Mouse (Mus musculus): ENCODE data around the gene Ccnt1. TPM values are rescaled to one million over a fixed set of nuclear protein-coding genes. Genes with fewer than 3 reads are reported as not detected.

The Ccnt1 gene
- polyA plus RNA-seq, 1 experiment from 2014 or later: 60.7 TPM

DNA sequence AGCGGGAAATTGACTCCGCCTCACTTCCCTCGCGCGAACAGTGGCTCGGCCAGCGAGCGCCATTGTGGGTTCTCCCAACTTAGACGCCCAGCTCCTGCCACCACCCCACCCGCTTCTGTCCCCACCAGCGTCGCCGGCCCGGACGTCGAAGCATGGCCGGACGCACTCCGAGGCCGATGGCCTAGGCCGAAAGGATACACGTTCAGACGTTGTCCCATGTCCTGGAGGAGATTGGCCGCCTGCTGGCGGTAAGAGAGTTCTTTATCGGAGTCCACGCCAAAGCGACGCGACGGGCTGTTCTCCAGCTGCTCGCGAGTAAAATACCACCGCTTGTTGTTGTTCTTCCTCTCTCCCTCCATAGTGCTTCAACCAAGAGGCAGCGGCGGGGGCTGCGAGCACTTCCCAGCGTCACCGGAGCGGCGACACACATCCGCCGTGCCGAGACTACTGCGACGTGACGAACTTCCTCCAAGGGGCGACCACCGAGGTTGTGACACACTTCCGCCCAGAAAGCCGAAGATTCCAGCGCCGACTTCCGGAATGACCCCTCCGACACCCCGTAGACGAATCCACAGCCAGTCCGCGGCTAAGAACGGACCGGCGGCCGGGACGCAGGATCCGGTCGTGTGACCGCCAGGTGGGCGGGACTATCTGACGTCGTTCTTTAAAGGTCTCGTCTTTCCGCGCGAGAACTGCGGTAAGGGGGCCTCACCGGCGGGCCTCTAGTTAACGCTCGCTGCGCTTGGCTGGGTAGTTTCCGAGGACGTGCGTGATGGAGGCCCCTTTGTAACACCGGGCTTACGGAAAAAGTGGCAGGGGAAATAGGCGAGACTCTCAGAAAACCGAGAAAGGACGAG is 3.2 kb downstream of the Ccnt1 start:
- peaks cover 23% of the 10 kb centered on the region for H3K4me1 ChIP-seq
- peak overlapping the region; percentile 80 for H3K4me3 ChIP-seq
- DNase-seq (ENCODE audit: low spot score): peak; percentile 100
- WGBS: under 1% methylated on average over 88 of the region's 88 CpGs
- H3K27ac ChIP-seq: peak overlapping the region; percentile 88
- no peaks in the 10 kb centered on the region for H3K27me3 ChIP-seq (ENCODE audit: low read depth, poor library complexity, severe bottlenecking)
- peaks cover 42% of the 10 kb centered on the region for H3K36me3 ChIP-seq
- no peaks in the 10 kb centered on the region for H3K9me3 ChIP-seq (replicated peaks)

DNA sequence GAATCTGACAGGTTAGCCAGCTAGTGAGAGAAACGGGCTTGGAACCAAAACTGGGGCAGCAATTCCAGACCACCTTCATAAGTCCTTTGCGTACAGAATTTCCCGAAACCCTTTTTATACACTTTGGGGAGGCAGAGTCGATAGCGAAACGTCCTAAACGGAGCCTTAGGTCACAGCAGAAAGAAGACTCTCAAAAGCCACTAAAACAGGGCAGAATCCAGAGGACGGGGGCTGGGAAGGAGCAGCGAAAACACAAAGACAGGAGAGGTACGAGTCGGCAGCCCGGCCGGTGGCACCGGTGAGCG is 3.8 kb downstream of the Ccnt1 start:
- Histone ChIP-seq H3K4me1 (peaks cover 23% of the 10 kb centered on the region), H3K36me3 (peaks cover 46% of the 10 kb centered on the region), H3K4me3 (peak overlapping the region; percentile 80), H3K9me3 (replicated peaks) (no peaks in the 10 kb centered on the region), H3K27ac (peak overlapping the region; percentile 88), H3K27me3 (ENCODE audit: low read depth, poor library complexity, severe bottlenecking) (no peaks in the 10 kb centered on the region)
- no peak for DNase-seq (ENCODE audit: low spot score)
- WGBS: under 1% methylated on average over 15 of the region's 15 CpGs

DNA sequence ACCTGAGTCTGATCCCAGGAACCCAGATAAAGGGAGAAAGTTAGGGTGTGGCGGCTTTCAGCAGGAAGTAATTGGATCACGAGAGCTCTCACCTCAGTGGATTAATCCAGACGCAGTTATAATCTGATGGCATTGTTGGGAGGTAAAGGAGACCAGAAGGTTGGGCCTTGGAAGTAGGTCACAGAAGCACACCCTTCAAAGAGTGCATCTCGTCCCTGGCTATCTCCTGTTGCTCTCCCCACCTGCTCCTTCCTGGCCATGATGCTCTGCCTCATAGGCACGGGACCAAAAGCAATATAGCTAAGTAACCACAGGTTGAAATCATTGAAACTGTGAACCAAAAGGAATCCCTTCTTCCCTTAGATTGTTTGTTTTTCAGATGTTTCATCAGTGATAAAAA is 13.5 kb downstream of the Ccnt1 start:
- DNase-seq (ENCODE audit: low spot score): no peak
- Histone ChIP-seq H3K9me3 (replicated peaks) (no peaks in the 10 kb centered on the region), H3K36me3 (peaks cover 96% of the 10 kb centered on the region), H3K27me3 (ENCODE audit: low read depth, poor library complexity, severe bottlenecking) (no peaks in the 10 kb centered on the region), H3K4me1 (no peaks in the 10 kb centered on the region), H3K4me3 (no peak overlapping the region), H3K27ac (no peak overlapping the region)
- WGBS: 93% methylated on average over 5 of the region's 5 CpGs

DNA sequence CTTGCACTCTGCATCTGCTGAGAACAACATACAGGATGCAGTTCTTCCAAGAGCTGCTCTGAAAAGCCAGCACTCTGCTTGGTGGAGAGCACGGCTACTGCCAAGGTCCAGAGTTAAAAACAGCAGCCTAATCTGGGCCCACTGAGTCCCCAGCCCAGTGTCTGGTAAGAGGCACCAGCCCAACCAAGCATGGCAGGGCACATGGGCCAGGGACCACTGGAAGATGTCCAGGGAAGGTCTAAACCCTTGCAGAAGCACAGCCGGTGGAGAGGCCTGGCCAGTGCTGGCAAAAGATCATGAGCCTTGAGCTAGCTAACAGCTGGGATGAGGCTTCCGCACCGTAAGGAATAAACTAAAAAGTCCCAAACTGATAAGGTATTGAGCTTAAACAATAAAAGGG is 14.8 kb downstream of the Ccnt1 start:
- DNase-seq (ENCODE audit: low spot score): no peak
- H3K27ac ChIP-seq: no peak overlapping the region
- no peaks in the 10 kb centered on the region for H3K4me1 ChIP-seq
- H3K27me3 ChIP-seq (ENCODE audit: low read depth, poor library complexity, severe bottlenecking): no peaks in the 10 kb centered on the region
- WGBS: 95% methylated on average over 4 of the region's 4 CpGs
- no peak overlapping the region for H3K4me3 ChIP-seq
- H3K9me3 ChIP-seq (replicated peaks): no peaks in the 10 kb centered on the region
- H3K36me3 ChIP-seq: peaks cover 98% of the 10 kb centered on the region

DNA sequence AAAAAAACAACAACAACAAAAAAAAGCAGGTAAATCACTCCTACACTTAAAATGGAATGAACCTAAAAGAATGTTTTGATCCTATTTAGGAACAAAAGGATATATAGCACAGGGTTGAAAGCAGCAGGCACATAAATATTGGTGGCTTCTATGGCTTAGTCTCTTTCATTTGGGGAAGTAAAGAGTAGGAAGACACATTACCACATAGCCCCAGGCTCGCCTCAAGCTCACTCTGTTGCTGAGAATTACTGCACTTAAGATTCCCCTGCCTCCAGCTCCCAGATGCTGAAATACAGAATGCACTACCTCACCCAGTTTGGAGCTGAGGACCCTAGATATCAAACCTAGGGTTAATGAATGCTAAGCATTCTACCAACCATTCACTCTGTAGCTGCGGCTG is 18.0 kb downstream of the Ccnt1 start:
- 94% methylated on average over 2 of the region's 2 CpGs for WGBS
- H3K36me3 ChIP-seq: peaks cover 99% of the 10 kb centered on the region
- H3K9me3 ChIP-seq (replicated peaks): no peaks in the 10 kb centered on the region
- no peaks in the 10 kb centered on the region for H3K4me1 ChIP-seq
- H3K4me3 ChIP-seq: no peak overlapping the region
- H3K27me3 ChIP-seq (ENCODE audit: low read depth, poor library complexity, severe bottlenecking): no peaks in the 10 kb centered on the region
- no peak for DNase-seq (ENCODE audit: low spot score)
- H3K27ac ChIP-seq: no peak overlapping the region

DNA sequence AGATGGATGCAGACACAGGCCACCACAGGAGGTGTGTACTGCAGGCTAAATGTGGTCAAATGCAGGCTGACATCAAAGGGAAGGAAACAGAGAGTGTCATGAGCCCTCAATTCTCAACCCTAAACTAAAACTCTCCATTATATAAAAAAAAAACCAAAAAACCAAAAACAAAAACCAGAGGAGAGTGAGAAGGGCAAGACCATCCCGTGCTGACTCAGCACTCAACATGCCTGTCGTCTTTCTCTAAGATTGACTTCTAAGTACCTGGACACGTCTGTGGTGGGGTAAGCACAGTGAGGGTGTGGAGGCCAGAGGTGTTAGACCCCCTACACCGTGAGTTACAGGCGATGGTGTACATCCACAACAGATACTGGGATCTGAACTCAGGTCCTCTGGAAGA is 23.9 kb downstream of the Ccnt1 start:
- DNase-seq (ENCODE audit: low spot score): no peak
- peaks cover 100% of the 10 kb centered on the region for H3K36me3 ChIP-seq
- no peaks in the 10 kb centered on the region for H3K27me3 ChIP-seq (ENCODE audit: low read depth, poor library complexity, severe bottlenecking)
- H3K9me3 ChIP-seq (replicated peaks): no peaks in the 10 kb centered on the region
- no peak overlapping the region for H3K27ac ChIP-seq
- H3K4me3 ChIP-seq: no peak overlapping the region
- WGBS: 92% methylated on average over 5 of the region's 5 CpGs
- no peaks in the 10 kb centered on the region for H3K4me1 ChIP-seq

DNA sequence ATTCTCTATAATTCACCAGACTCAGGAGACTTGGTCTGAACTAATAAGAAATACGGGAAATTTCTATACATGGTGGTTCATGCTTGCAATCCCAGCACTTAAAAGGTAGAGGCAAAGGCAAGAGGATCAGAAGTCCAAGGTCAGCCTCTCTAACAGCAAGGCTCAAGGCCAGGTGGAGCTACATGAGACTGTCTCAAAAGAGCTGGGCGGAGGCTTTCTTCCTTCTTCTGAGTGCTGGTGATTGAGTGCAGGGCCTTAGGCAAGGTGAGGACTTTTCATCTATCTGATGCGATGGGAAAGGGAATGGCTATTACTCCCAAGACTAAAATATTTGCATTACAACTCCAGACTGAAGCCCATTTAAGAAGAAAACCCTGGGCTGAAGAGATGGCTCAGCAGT is 25.6 kb downstream of the Ccnt1 start:
- Histone ChIP-seq H3K4me1 (no peaks in the 10 kb centered on the region), H3K4me3 (no peak overlapping the region), H3K27ac (no peak overlapping the region), H3K36me3 (peaks cover 100% of the 10 kb centered on the region), H3K27me3 (ENCODE audit: low read depth, poor library complexity, severe bottlenecking) (no peaks in the 10 kb centered on the region), H3K9me3 (replicated peaks) (no peaks in the 10 kb centered on the region)
- DNase-seq (ENCODE audit: low spot score): no peak
- WGBS: 94% methylated on average over 3 of the region's 3 CpGs

DNA sequence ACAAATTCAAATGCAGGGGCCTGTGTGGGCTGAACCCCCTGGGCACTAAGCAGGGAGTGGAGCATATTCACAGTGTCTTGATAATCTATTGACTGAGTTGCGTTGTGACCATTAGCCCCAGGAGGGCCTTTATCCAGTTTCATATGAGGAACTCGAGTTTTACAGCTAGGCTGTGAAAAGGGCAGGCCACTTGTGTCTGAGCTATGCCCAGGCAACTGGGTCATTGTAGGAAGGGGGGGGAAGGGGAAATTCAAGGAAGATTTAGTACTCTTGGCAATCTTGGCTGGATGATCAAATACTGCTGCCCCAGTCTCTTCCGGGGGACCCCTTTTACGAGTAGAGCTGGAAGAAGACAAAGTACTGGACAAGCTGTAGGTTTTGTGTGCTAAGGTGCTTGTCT is 27.4 kb downstream of the Ccnt1 start:
- Histone ChIP-seq H3K27me3 (ENCODE audit: low read depth, poor library complexity, severe bottlenecking) (no peaks in the 10 kb centered on the region), H3K4me1 (no peaks in the 10 kb centered on the region), H3K27ac (no peak overlapping the region), H3K9me3 (replicated peaks) (no peaks in the 10 kb centered on the region), H3K36me3 (peaks cover 98% of the 10 kb centered on the region), H3K4me3 (no peak overlapping the region)
- WGBS: 87% methylated on average over 4 of the region's 4 CpGs
- DNase-seq (ENCODE audit: low spot score): no peak

DNA sequence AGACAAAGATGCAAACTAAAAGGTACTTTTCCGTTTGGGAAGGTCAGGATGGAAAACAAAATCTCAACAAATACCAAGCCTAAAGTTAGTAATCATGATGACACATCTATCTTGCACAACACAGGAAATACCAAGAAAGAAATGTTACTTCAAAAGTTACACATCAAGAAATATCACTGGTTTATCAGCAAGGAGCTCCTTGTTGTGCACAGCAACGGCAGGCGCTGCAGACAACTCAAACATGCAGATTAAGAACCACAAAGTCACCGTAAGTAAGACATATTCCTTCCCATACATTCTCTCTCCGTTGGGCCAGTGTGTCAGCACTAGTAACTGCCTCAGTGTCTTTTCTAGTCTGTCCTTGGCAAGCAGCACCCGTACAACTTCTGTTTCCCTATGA is 29.7 kb downstream of the Ccnt1 start:
- Histone ChIP-seq H3K27ac (no peak overlapping the region), H3K4me3 (no peak overlapping the region), H3K27me3 (ENCODE audit: low read depth, poor library complexity, severe bottlenecking) (no peaks in the 10 kb centered on the region), H3K36me3 (peaks cover 86% of the 10 kb centered on the region), H3K9me3 (replicated peaks) (no peaks in the 10 kb centered on the region), H3K4me1 (no peaks in the 10 kb centered on the region)
- no peak for DNase-seq (ENCODE audit: low spot score)
- WGBS: 90% methylated on average over 6 of the region's 6 CpGs

DNA sequence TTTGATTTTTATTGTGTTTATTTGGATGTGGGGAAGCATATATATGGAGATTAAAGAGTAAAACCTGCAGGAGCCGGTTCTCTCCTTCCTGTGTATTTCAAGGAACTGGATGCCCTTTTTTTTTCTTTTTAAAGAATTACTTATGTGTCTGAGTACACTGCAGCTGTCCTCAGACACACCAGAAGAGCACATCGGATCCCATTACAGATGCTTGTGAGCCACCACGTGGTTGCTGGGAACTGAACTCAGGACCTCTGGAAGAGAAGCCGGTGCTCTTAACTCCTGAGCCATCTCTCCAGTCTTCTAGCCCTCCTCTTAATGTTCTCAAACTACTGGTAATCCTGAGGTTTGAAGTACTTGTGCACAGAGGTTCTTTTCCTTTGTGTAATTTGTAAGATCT is 32.8 kb downstream of the Ccnt1 start:
- H3K36me3 ChIP-seq: peaks cover 56% of the 10 kb centered on the region
- no peak for DNase-seq (ENCODE audit: low spot score)
- H3K9me3 ChIP-seq (replicated peaks): no peaks in the 10 kb centered on the region
- no peaks in the 10 kb centered on the region for H3K27me3 ChIP-seq (ENCODE audit: low read depth, poor library complexity, severe bottlenecking)
- WGBS: 77% methylated on average over 4 of the region's 4 CpGs
- no peak overlapping the region for H3K27ac ChIP-seq
- no peaks in the 10 kb centered on the region for H3K4me1 ChIP-seq
- H3K4me3 ChIP-seq: no peak overlapping the region

DNA sequence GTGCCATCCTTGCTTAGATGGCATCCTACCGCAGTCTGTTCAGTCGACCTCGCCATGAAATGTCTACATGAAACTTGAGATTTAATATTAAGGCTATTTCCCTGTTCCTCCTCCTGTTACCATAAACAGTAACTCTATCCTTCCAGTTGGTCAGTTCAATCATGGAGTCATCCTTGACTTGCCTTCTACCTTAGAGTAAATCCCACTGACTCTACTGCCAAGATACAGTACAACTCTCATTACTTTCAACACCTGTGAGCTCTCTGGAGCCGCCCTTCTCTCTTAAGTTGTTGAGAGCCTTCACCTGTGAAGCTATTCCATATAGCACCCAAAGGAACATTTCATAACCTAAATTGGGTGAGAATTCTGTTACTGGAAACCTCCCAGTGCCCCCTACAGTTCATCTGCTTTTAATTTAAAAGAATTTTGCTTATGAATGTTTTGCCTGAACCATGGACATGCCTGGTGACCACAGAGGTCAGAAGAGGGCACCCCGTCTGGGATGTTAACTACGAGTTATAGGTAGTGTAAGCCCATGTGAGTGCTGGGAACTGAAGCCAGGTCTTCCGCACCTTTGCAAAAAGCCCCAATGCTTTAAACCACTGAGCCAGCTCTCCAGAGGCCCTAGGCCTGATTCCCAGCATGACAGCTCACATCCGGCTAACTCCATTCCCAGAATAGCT is 33.8 kb downstream of the Ccnt1 start:
- Histone ChIP-seq H3K27me3 (ENCODE audit: low read depth, poor library complexity, severe bottlenecking) (no peaks in the 10 kb centered on the region), H3K27ac (no peak overlapping the region), H3K4me3 (no peak overlapping the region), H3K36me3 (peaks cover 56% of the 10 kb centered on the region), H3K4me1 (peaks cover 7% of the 10 kb centered on the region), H3K9me3 (replicated peaks) (no peaks in the 10 kb centered on the region)
- WGBS: 88% methylated on average over 8 of the region's 8 CpGs
- no peak for DNase-seq (ENCODE audit: low spot score)

DNA sequence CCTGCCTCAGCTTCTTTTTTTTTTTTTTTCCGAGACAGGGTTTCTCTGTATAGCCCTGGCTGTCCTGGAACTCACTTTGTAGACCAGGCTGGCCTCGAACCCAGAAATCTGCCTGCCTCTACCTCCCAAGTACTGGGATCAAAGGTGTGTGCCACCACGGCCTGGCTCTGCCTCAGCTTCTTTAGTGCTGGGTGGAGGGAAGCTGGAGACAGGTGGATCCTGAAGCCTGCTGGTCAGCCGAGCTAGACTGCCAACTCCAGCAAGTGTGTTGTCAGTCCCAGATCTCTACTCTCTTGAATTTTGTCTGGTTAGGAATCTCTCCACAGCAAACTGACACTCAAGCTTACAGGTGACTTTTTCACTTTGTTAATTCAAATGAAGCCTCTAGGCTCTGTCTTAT is 34.8 kb downstream of the Ccnt1 start:
- no peak for DNase-seq (ENCODE audit: low spot score)
- Histone ChIP-seq H3K4me1 (peaks cover 7% of the 10 kb centered on the region), H3K36me3 (peaks cover 56% of the 10 kb centered on the region), H3K27ac (no peak overlapping the region), H3K27me3 (ENCODE audit: low read depth, poor library complexity, severe bottlenecking) (no peaks in the 10 kb centered on the region), H3K9me3 (replicated peaks) (no peaks in the 10 kb centered on the region), H3K4me3 (no peak overlapping the region)
- 85% methylated on average over 4 of the region's 4 CpGs for WGBS

DNA sequence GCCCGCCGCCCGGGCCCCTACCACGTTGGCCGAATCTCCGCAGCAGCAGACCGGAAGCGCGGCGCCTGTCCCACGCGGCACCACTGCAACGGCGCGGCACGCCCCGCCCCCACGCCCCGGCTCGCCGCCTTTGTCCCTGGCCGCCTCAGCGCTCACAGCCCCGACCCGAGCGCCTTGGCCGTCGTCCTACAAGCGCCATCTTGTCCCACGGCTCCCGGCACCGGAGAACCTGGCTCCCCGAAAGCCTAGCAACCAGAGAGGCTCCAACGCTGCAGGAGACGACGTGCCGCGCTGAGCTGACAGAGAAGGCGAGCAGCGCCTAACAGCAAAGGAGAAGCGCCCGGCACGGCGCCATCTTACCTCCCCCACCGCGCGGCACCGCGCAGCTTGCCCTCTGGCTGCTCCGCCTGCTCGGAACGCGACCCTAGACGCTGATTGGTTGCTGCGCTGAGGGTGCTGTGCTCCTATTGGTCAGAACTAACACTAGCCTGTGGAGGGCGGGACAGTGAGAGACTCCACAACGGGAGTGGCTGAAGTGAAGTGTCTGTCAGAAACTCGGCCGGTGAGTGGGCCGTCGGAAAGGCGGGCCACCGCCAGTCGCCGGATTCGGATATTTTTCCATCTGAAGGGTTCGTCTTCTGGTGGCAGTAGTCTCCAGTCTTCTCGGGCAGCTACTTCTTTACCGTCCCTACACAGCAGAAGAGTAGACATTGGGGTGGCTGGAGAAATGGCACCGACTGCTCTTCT is 36.7 kb downstream of the Ccnt1 start, which contains the start of gene Kansl2:
Gene Kansl2 (minus strand): TSS at position 384 of the 747 bp plus-strand sequence.
- H3K36me3 ChIP-seq: peaks cover 56% of the 10 kb centered on the region
- H3K9me3 ChIP-seq (replicated peaks): no peaks in the 10 kb centered on the region
- H3K27ac ChIP-seq: peak within 1 kb of the TSS; percentile 97
- peak; percentile 95 for DNase-seq (ENCODE audit: low spot score)
- peaks cover 7% of the 10 kb centered on the region for H3K4me1 ChIP-seq
- WGBS: under 1% methylated on average over 69 of the region's 70 CpGs
- no peaks in the 10 kb centered on the region for H3K27me3 ChIP-seq (ENCODE audit: low read depth, poor library complexity, severe bottlenecking)
- peak within 1 kb of the TSS; percentile 71 for H3K4me3 ChIP-seq
